Mouse (Mus musculus) lung, adult 10 weeks (tissue): ENCODE results near the gene Kcnk2. TPM values are rescaled to one million over a fixed set of nuclear protein-coding genes. Genes with fewer than 3 reads are reported as not detected.

Source experiments
- polyA plus RNA-seq: library from polyadenylated mRNA; stranded (reverse); fragments of 350-450 nt; fragmentation: Illumina TruSeq; extraction: RNeasy Lipid Tissue Mini Kit (QIAGEN cat#74804); gene quantifications from one replicate; pipeline ENCODE4 v1.2.3, GENCODE M21; 2014; ENCODE audit warnings: low read depth, low replicate concordance; ENCODE audit not compliant: insufficient read depth

The Kcnk2 gene
- polyA plus RNA-seq = 10.5 TPM

GRCm38 (mm10) chr1:189402223-189402943 lies at the start of gene Kcnk2:
Gene Kcnk2 (minus strand): TSS chr1:189402273.

